Mouse (Mus musculus) ovary, postnatal 36 days (tissue): Measurements from ENCODE around the gene S100a11.

Experiments
- DNase-seq: peaks from one replicate; pipeline ENCODE4 v3.0.0; 2022; ENCODE audit warnings: low spot score, mixed read lengths

Gene S100a11

DNA sequence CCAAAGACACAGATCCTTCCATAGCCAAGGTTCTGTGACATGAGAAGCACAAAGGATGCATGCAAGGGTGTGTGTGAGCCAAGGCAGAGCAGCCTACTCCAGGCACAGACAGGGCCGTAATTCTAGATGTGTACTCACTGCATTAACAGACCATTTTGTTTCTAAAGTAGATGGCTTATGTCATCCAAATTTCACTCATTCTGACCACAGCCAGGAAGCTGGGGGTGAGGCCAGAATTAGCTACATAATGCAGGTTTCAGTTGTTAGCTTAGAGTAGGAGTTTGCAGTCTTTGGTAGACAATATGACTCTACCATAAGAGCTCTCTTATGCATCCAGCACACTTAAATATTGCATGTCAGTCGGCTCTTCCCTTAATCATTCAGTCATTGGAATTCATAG, 42.1 kb downstream of the S100a11 start:
- no peak for DNase-seq

DNA sequence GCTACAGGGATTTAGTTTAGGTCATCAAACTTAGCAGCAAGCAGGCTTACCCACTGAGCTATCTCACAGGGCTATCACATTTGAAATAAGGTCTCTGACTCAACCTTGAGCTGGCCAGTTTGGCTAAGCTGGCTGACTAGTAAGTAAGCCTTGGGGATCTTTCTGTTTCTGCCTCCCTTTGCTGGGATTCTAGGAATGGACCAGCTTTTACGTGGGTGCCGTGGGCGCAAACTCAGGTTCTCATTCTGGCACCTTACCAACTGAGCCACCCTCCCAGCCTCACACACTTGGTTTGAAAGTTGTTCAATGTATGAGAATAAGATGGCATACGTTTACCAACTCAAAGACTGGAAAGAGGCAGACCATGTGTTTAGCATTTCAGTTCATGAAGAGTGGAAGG, 42.9 kb downstream of the S100a11 start:
- DNase-seq, result no peak

DNA sequence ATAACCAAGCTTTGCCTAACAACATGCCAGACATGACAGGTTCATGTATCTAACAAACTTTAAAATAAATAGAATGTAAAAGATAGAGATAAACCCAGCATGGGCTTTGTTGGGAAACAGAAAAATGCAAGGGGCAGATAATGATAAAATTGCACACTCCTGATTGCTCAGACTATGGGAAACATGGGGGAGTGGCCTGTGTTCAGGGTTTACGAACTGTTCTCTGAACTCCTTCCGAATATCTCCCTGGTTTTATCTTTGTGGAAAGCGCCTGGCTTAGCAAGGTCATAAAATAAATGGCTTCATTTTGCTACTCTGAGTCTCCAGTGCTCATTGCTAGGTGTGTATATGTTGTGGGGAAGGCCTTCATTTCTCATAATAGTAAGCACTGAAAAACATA, 46.6 kb downstream of the S100a11 start:
- DNase-seq, result no peak

DNA sequence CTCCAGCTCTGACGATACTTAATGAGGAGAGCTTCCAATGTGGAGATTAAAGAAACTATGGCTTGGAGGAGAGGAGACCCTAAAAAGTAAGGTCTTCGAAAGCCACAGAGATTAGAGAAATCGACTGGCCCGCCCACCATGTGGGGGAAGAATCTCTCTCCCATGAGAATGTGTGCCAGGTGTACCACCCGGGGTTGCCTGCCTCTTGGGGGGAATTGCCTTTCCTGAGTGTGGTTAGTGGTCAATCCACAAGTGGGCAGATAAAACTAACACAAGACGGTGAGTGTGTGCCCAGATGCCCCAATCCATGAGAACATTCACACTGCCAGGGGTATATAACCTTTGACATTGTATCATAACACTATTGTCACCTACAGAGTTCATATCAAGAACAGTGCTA, 47.4 kb downstream of the S100a11 start:
- DNase-seq, result no peak

DNA sequence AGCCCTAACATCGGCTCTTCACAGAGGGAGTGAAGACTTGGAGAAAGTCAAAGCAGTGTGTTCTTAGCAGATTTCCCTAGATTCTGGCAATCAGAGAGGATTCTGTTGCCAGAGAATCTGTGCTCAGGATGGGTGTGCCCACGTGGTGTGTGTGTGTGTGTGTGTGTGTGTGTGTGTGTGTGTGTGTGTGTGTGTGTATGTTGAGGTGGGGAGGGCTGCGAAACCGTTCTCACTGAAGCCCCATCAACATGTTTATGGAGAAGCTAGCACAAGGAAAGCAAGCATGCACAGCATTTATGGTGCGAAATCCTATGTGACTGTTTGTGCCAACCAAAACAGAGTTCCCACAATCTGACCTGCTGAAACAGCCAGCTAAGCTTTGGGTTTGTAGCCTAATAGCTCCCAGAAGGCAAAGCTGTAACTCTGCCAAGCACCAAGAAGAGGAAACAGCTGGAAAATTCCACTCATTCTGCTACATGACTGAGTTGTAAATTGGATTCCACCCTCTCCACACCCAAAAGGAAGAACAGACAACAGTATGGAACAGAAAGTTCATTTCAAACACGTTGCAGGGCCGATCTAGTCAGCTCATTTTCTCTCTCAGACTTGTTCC, 48.2 kb downstream of the S100a11 start:
- no peak for DNase-seq

DNA sequence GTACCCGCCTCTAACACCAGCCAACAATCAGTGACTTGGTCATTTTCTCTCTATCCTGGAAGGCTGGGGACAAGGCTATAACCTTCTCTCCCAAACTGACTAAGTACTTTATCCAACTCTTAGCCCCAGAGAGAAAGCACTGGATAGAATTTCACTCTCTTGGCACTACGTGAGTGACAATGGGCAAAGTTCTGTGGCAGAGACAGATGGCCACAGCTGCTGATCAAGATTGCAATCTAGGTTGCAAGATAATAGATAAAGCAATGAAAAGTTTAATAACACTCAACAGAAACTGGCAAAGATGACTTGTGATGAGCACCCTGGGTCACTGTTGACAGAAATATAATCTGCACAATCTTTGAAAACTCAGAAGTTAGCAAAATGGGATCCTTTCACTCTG, 48.8 kb downstream of the S100a11 start:
- DNase-seq, result no peak

DNA sequence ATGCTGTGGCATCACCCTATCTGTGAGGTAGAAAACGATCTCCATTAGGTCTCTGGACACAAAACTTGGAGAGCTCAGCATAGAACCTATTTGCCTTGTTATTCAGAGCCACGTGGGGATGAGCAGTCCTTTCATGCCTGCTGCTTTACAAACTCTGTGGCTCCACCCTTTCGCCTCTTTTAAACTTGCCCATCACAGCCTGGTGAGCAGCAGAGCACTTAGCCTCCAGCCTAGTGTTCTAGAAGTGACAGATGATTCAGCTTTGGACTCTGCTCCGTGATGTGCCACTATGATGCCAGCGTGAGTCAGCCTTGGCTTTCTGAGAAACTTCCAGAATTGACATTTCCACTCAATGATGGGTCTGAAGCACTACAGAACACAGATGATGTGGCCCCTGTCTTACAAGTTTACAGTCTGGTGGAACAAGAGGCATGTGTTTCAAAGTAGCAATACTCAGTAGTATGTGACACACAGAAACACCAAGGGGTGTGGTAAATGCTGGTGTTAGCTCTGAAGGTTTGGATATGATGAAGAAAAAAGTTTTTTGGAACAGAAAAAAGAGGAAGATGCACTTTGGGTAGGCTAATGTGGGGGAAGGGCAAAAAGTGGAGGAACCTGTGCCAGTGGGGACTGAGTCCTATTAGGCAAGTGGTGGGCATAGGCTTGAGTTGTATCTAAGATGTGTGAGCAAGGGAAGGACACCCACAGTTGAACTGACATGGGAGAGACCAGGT, 51.9 kb downstream of the S100a11 start:
- DNase-seq, result no peak
